Mouse (Mus musculus): Measurements from ENCODE around the gene Ankrd45. TPM values are rescaled to one million over a fixed set of nuclear protein-coding genes. Genes with fewer than 3 reads are reported as not detected.

Ankrd45 gene
- polyA plus RNA-seq, 1 experiment = 1.1 TPM

DNA sequence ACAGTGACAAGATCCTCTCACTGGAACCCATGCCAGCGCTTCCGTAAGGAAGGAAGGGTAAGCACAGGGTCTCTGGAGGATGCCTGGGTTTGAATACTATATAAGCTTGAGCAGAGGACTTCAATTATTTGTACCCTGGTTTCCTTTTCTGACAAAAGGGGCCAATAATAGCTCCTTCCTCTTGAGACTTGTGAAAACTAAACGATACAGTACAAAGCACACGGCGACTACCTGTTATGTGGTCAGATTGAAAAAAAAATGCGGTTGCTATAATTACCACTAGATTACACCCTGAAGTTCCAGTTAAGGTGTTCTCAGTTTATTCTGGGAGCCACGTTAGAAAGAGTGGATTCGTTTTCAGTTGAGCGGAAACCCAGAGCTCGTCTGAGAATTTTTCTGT lies 14.1 kb downstream of the Ankrd45 start:
- Histone ChIP-seq H3K4me3 (no peak overlapping the region), H3K36me3 (ENCODE audit: control insufficient read depth, insufficient read depth) (no peaks in the 10 kb centered on the region), H3K79me2 (ENCODE audit: control insufficient read depth, insufficient read depth) (no peaks in the 10 kb centered on the region), H3K4me2 (ENCODE audit: low read depth) (no peak overlapping the region), H3ac (ENCODE audit: control insufficient read depth, insufficient read length) (no peak overlapping the region), H3K27me3 (ENCODE audit: control insufficient read depth, insufficient read depth, insufficient read length) (peaks cover 4% of the 10 kb centered on the region)
- no peak for TF ChIP-seq MYOG (IDR thresholded peaks at IDR 0.05; ENCODE audit: control insufficient read depth in 1 of 3, insufficient read depth in 1 of 3, insufficient read length in 2 of 3, low read depth in 2 of 3)
- TF ChIP-seq POLR2A (IDR thresholded peaks at IDR 0.05; ENCODE audit: insufficient read length, low read depth) = no peak
- no peak for TF ChIP-seq CEBPB (IDR thresholded peaks at IDR 0.05; ENCODE audit: insufficient read depth, poor library complexity, severe bottlenecking)
- TF ChIP-seq TCF12 (IDR thresholded peaks at IDR 0.05; ENCODE audit: insufficient read depth, poor library complexity, severe bottlenecking) = no peak
- no peak for TF ChIP-seq MAX (IDR thresholded peaks at IDR 0.05; ENCODE audit: low read depth)
- TF ChIP-seq SRF (IDR thresholded peaks at IDR 0.05; ENCODE audit: control insufficient read depth, insufficient read length, low read depth) = no peak
- no peak for TF ChIP-seq REST (IDR thresholded peaks at IDR 0.05; ENCODE audit: insufficient read depth, insufficient read length)
- TF ChIP-seq TCF3 (IDR thresholded peaks at IDR 0.05; ENCODE audit: insufficient read length, low read depth) = no peak
- TF ChIP-seq POLR2AphosphoS2 (IDR thresholded peaks at IDR 0.05; ENCODE audit: insufficient read length, low read depth) = no peak
- no peak for TF ChIP-seq MYOD1 (IDR thresholded peaks at IDR 0.05; ENCODE audit: control insufficient read depth in 1 of 3, insufficient read length in 2 of 3, low read depth in 2 of 3)
- TF ChIP-seq E2F4 (IDR thresholded peaks at IDR 0.05; ENCODE audit: insufficient read depth) = no peak
- no peak for TF ChIP-seq USF1 (IDR thresholded peaks at IDR 0.05; ENCODE audit: low read depth)

DNA sequence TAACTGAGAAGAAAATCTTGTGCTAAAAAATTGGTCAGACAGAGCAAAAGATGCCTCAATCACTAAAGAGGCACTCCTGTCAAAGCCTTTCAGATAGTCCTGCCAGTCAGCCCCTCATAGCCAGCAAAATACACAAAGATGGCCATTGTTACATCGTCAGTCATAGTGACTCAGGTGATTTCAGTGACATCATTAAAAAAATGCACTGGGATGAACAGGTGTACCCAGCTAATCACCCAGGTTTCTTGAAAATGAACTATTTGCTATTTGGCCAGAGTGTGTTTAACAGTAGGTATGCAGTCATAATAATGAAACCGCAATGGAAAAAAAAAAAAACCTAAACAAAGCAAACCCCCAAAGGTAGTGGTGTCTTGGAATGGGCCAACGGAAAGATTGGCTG lies 16.7 kb downstream of the Ankrd45 start, which contains the start of gene Tex50:
Gene Tex50, minus strand, starts transcription at position 101 of the 400 bp plus-strand sequence.
- no peak within 1 kb of the TSS for H3K4me3 ChIP-seq
- no peak within 1 kb of the TSS for H3ac ChIP-seq (ENCODE audit: control insufficient read depth, insufficient read length)
- no peak for TF ChIP-seq E2F4 (IDR thresholded peaks at IDR 0.05; ENCODE audit: insufficient read depth)
- no peak for TF ChIP-seq USF1 (IDR thresholded peaks at IDR 0.05; ENCODE audit: low read depth)
- TF ChIP-seq MYOG (IDR thresholded peaks at IDR 0.05; ENCODE audit: control insufficient read depth in 1 of 3, insufficient read depth in 1 of 3, insufficient read length in 2 of 3, low read depth in 2 of 3) = no peak
- TF ChIP-seq CEBPB (IDR thresholded peaks at IDR 0.05; ENCODE audit: insufficient read depth, poor library complexity, severe bottlenecking) = no peak
- no peak for TF ChIP-seq POLR2A (IDR thresholded peaks at IDR 0.05; ENCODE audit: insufficient read length, low read depth)
- TF ChIP-seq SRF (IDR thresholded peaks at IDR 0.05; ENCODE audit: control insufficient read depth, insufficient read length, low read depth) = no peak
- no peak for TF ChIP-seq MYOD1 (IDR thresholded peaks at IDR 0.05; ENCODE audit: control insufficient read depth in 1 of 3, insufficient read length in 2 of 3, low read depth in 2 of 3)
- TF ChIP-seq REST (IDR thresholded peaks at IDR 0.05; ENCODE audit: insufficient read depth, insufficient read length) = no peak
- no peak for TF ChIP-seq MAX (IDR thresholded peaks at IDR 0.05; ENCODE audit: low read depth)
- no peak for TF ChIP-seq POLR2AphosphoS2 (IDR thresholded peaks at IDR 0.05; ENCODE audit: insufficient read length, low read depth)
- no peak for TF ChIP-seq TCF12 (IDR thresholded peaks at IDR 0.05; ENCODE audit: insufficient read depth, poor library complexity, severe bottlenecking)
- no peak for TF ChIP-seq TCF3 (IDR thresholded peaks at IDR 0.05; ENCODE audit: insufficient read length, low read depth)
- H3K79me2 ChIP-seq (ENCODE audit: control insufficient read depth, insufficient read depth) = no peaks in the 10 kb centered on the region
- no peaks in the 10 kb centered on the region for H3K36me3 ChIP-seq (ENCODE audit: control insufficient read depth, insufficient read depth)
- no peak within 1 kb of the TSS for H3K4me2 ChIP-seq (ENCODE audit: low read depth)
- H3K27me3 ChIP-seq (ENCODE audit: control insufficient read depth, insufficient read depth, insufficient read length) = peaks cover 4% of the 10 kb centered on the region

DNA sequence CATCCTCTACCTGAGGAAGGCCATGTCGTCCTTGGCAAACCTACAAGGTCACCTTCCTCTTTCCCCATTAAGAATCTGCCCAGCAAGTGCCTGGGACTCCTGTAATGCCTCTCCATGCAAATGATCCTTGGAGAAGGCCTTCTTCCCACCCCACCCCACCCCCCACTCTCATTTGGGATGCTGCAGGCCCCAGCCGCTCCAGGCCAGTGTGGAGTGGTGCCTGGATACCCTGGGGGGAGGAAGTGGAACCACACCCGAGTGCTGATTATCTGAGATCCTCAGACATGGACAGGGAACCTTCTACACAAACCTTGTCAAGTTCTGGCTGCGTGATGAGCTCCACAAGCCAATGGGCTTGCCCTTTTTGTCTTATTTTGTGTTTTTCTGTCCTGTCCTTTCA lies 17.8 kb downstream of the Ankrd45 start:
- Histone ChIP-seq H3ac (ENCODE audit: control insufficient read depth, insufficient read length) (no peak overlapping the region), H3K27me3 (ENCODE audit: control insufficient read depth, insufficient read depth, insufficient read length) (peaks cover 4% of the 10 kb centered on the region), H3K4me2 (ENCODE audit: low read depth) (no peak overlapping the region), H3K36me3 (ENCODE audit: control insufficient read depth, insufficient read depth) (no peaks in the 10 kb centered on the region), H3K4me3 (no peak overlapping the region), H3K79me2 (ENCODE audit: control insufficient read depth, insufficient read depth) (no peaks in the 10 kb centered on the region)
- TF ChIP-seq SRF (IDR thresholded peaks at IDR 0.05; ENCODE audit: control insufficient read depth, insufficient read length, low read depth) (no peak), REST (IDR thresholded peaks at IDR 0.05; ENCODE audit: insufficient read depth, insufficient read length) (no peak), POLR2AphosphoS2 (IDR thresholded peaks at IDR 0.05; ENCODE audit: insufficient read length, low read depth) (no peak), MYOG (IDR thresholded peaks at IDR 0.05; ENCODE audit: control insufficient read depth in 1 of 3, insufficient read depth in 1 of 3, insufficient read length in 2 of 3, low read depth in 2 of 3) (no peak), E2F4 (IDR thresholded peaks at IDR 0.05; ENCODE audit: insufficient read depth) (no peak), CEBPB (IDR thresholded peaks at IDR 0.05; ENCODE audit: insufficient read depth, poor library complexity, severe bottlenecking) (no peak), USF1 (IDR thresholded peaks at IDR 0.05; ENCODE audit: low read depth) (no peak), MAX (IDR thresholded peaks at IDR 0.05; ENCODE audit: low read depth) (no peak), TCF12 (IDR thresholded peaks at IDR 0.05; ENCODE audit: insufficient read depth, poor library complexity, severe bottlenecking) (no peak), POLR2A (IDR thresholded peaks at IDR 0.05; ENCODE audit: insufficient read length, low read depth) (no peak), MYOD1 (IDR thresholded peaks at IDR 0.05; ENCODE audit: control insufficient read depth in 1 of 3, insufficient read length in 2 of 3, low read depth in 2 of 3) (no peak), TCF3 (IDR thresholded peaks at IDR 0.05; ENCODE audit: insufficient read length, low read depth) (no peak)

DNA sequence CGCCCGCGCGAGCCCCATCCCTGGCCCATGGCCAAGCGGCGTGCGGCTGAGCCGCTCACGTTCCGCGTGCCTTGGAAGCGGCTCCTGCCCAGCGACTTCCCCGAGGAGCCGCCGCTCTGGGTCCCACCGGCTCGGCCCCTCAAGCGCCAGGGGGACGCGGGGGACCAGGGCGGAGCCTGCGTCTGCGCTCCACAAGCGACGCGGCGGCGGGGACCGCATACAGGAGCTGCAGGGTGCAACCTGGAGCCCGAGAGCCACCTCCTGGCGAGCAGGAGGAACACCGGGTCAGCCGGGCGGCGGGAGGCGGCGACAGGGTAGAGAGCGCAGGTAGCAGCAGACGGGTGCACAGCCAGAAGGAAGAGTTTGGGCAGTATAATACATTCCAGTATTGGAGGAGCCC lies 28.2 kb downstream of the Ankrd45 start:
- Histone ChIP-seq H3K4me3 (no peak overlapping the region), H3K27me3 (ENCODE audit: control insufficient read depth, insufficient read depth, insufficient read length) (peaks cover 45% of the 10 kb centered on the region)
- TF ChIP-seq MAX (IDR thresholded peaks at IDR 0.05; ENCODE audit: low read depth) = no peak
- no peak for TF ChIP-seq CEBPB (IDR thresholded peaks at IDR 0.05; ENCODE audit: insufficient read depth, poor library complexity, severe bottlenecking)
- TF ChIP-seq REST (IDR thresholded peaks at IDR 0.05; ENCODE audit: insufficient read depth, insufficient read length) = no peak
- no peak for TF ChIP-seq POLR2A (IDR thresholded peaks at IDR 0.05; ENCODE audit: insufficient read length, low read depth)
- no peak for TF ChIP-seq POLR2AphosphoS2 (IDR thresholded peaks at IDR 0.05; ENCODE audit: insufficient read length, low read depth)
- TF ChIP-seq MYOG (IDR thresholded peaks at IDR 0.05; ENCODE audit: control insufficient read depth in 1 of 3, insufficient read depth in 1 of 3, insufficient read length in 2 of 3, low read depth in 2 of 3) = no peak
- TF ChIP-seq TCF12 (IDR thresholded peaks at IDR 0.05; ENCODE audit: insufficient read depth, poor library complexity, severe bottlenecking) = no peak
- no peak for TF ChIP-seq SRF (IDR thresholded peaks at IDR 0.05; ENCODE audit: control insufficient read depth, insufficient read length, low read depth)
- no peak for TF ChIP-seq TCF3 (IDR thresholded peaks at IDR 0.05; ENCODE audit: insufficient read length, low read depth)
- no peak for TF ChIP-seq MYOD1 (IDR thresholded peaks at IDR 0.05; ENCODE audit: control insufficient read depth in 1 of 3, insufficient read length in 2 of 3, low read depth in 2 of 3)
- no peak for TF ChIP-seq E2F4 (IDR thresholded peaks at IDR 0.05; ENCODE audit: insufficient read depth)
- no peak for TF ChIP-seq USF1 (IDR thresholded peaks at IDR 0.05; ENCODE audit: low read depth)

More for the DNA sequence above, 28.2 kb downstream of the Ankrd45 start:
- H3K36me3 ChIP-seq (ENCODE audit: control insufficient read depth, insufficient read depth) = no peaks in the 10 kb centered on the region
- H3K4me2 ChIP-seq (ENCODE audit: low read depth) = peak overlapping the region; percentile 30
- no peaks in the 10 kb centered on the region for H3K79me2 ChIP-seq (ENCODE audit: control insufficient read depth, insufficient read depth)
- H3ac ChIP-seq (ENCODE audit: control insufficient read depth, insufficient read length) = no peak overlapping the region

Data from myocyte (in vitro differentiated cells).